Mouse (Mus musculus) liver, embryonic 12.5 days (tissue): ENCODE measurements around the gene Papss1. TPM values are rescaled to one million over a fixed set of nuclear protein-coding genes. Genes with fewer than 3 reads are reported as not detected.

Experiments used
- ATAC-seq: fragments of 200-750 bp; cut with Nextera tagmentation; 2 replicates; pipeline ENCODE4 v1.8.0; 2017; ENCODE audit warnings: moderate number of reproducible peaks, mild to moderate bottlenecking, moderate library complexity
- H3K27ac ChIP-seq: fragments of 300-500 bp; sonication (generic); 2 replicates; pipeline ENCODE4 v1.5.1; 2016; ENCODE audit warnings: mild to moderate bottlenecking
- H3K27me3 ChIP-seq: fragments of 300-500 bp; sonication (generic); replicated peaks from 2 replicates; pipeline ENCODE4 v1.6.1; 2016; ENCODE audit warnings: mild to moderate bottlenecking, moderate library complexity
- H3K36me3 ChIP-seq: fragments of 300-500 bp; sonication (generic); 2 replicates; pipeline ENCODE4 v1.6.1; 2016; ENCODE audit warnings: mild to moderate bottlenecking, moderate library complexity
- H3K4me1 ChIP-seq: fragments of 300-500 bp; sonication (generic); 2 replicates; pipeline ENCODE4 v1.6.1; 2016
- H3K4me2 ChIP-seq: fragments of 300-500 bp; sonication (generic); 2 replicates; pipeline ENCODE4 v1.6.1; 2016; ENCODE audit warnings: mild to moderate bottlenecking, moderate library complexity
- H3K4me3 ChIP-seq: fragments of 300-500 bp; sonication (generic); 2 replicates; pipeline ENCODE4 v1.5.1; 2016; ENCODE audit warnings: mild to moderate bottlenecking, moderate library complexity
- H3K9ac ChIP-seq: fragments of 300-500 bp; sonication (generic); 2 replicates; pipeline ENCODE4 v1.6.1; 2016; ENCODE audit warnings: mild to moderate bottlenecking, moderate library complexity
- H3K9me3 ChIP-seq: fragments of 300-500 bp; sonication (generic); replicated peaks from 2 replicates; pipeline ENCODE4 v1.6.1; 2016; ENCODE audit warnings: mild to moderate bottlenecking, moderate library complexity
- WGBS: fragments of 180-500 bp; shearing (Covaris S2); methylation state at CpG from one replicate; pipeline ENCODE4 v1.1.7; 2016; ENCODE audit not compliant: insufficient replicate concordance; 5-methylcytosine and 5-hydroxymethylcytosine counted together
- polyA plus RNA-seq: library from polyadenylated mRNA; unstranded; fragments of >200 nt; fragmentation: Nextera tagmentation; extraction: Ambion mirVana; gene quantifications from 2 replicates; pipeline ENCODE4 v1.2.1, GENCODE M21; 2016

Gene Papss1
- polyA plus RNA-seq, 1 experiment from 2014 or later, result 15.1 TPM

DNA sequence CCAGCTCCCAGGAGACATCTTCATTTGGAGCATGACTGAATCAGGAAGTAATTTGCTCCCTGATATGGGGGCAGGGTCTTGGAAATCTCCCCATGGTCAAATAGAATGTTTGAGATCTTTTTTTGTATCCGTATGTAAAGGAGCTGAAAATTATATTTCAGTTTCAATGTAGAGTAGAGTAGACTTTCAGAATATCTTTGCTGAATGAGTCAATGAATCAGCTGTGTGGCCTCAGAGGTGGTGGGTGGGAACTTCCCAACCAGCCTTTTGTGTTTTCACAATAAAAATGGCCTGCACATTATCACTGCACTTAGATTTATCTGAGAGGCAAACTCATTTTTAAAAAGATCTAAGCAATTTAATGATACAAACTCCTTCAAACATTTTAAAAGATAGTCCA is 58.6 kb downstream of the Papss1 start:
- Histone ChIP-seq H3K4me1 (no peaks in the 10 kb centered on the region), H3K36me3 (peaks cover 11% of the 10 kb centered on the region), H3K9me3 (no peaks in the 10 kb centered on the region), H3K9ac (no peak overlapping the region), H3K4me3 (no peak overlapping the region), H3K27me3 (no peaks in the 10 kb centered on the region), H3K27ac (no peak overlapping the region), H3K4me2 (no peak overlapping the region)
- ATAC-seq, result no peak
- 76% methylated on average over 1 of the region's 1 CpGs for WGBS

GRCm38 (mm10) chr3:131624063-131624462 is 59.5 kb downstream of the Papss1 start:
- no peaks in the 10 kb centered on the region for H3K9me3 ChIP-seq
- no peak for ATAC-seq
- H3K27ac ChIP-seq, result no peak overlapping the region
- peaks cover 6% of the 10 kb centered on the region; the same call in 1 of the 2 replicates for H3K36me3 ChIP-seq
- no peak overlapping the region for H3K9ac ChIP-seq
- H3K4me1 ChIP-seq, result no peaks in the 10 kb centered on the region
- H3K4me2 ChIP-seq, result no peak overlapping the region
- H3K27me3 ChIP-seq, result no peaks in the 10 kb centered on the region
- H3K4me3 ChIP-seq, result no peak overlapping the region
- WGBS, result 76% methylated on average over 9 of the region's 9 CpGs

DNA sequence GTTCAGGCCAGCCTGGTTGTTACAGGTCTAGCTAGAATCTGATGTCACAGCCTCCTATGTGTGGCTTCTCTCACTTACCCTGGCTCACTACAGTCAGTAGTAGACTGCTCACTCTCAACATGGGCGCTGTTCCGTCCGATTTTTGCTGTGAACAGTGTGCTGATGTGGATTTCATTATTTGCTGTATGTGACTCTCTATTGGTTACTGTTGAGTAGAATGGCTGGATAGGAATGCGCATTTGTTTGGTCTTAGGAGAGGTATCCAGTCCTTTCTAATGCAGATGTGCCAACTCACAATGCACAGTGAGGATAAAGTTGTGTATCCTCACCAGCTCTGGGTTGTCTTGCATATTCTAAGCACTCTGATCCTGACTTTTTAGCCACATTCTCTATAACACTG is 62.9 kb downstream of the Papss1 start:
- Histone ChIP-seq H3K9me3 (no peaks in the 10 kb centered on the region), H3K9ac (no peak overlapping the region), H3K36me3 (peaks cover 3% of the 10 kb centered on the region; the same call in 1 of the 2 replicates), H3K27ac (no peak overlapping the region), H3K27me3 (no peaks in the 10 kb centered on the region), H3K4me1 (no peaks in the 10 kb centered on the region), H3K4me3 (no peak overlapping the region), H3K4me2 (no peak overlapping the region)
- 78% methylated on average over 4 of the region's 4 CpGs for WGBS
- ATAC-seq, result no peak

DNA sequence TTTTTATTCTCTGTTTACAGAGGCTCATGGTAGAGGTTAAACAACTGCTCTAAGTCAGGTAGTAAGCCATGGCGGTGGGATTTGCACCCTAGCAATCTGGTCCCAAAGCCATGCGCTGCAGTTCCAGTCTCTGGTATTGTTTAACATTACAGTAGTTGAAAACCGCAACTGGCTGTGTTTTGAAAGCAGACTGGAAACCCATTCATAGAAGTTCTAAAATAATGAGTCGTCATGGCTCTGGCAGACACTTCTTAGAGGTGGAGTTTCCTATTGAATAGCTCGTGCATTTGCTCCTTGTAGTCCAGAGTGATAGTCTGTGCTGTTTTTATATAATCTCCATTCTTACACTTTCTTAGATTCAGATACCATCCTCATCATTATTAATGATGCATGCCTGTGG is 63.7 kb downstream of the Papss1 start:
- Histone ChIP-seq H3K4me3 (no peak overlapping the region), H3K4me2 (no peak overlapping the region), H3K9me3 (no peaks in the 10 kb centered on the region), H3K4me1 (no peaks in the 10 kb centered on the region), H3K27me3 (no peaks in the 10 kb centered on the region), H3K9ac (no peak overlapping the region), H3K36me3 (no peaks in the 10 kb centered on the region; the same call in 1 of the 2 replicates), H3K27ac (no peak overlapping the region)
- no peak for ATAC-seq
- WGBS, result 78% methylated on average over 5 of the region's 5 CpGs

DNA sequence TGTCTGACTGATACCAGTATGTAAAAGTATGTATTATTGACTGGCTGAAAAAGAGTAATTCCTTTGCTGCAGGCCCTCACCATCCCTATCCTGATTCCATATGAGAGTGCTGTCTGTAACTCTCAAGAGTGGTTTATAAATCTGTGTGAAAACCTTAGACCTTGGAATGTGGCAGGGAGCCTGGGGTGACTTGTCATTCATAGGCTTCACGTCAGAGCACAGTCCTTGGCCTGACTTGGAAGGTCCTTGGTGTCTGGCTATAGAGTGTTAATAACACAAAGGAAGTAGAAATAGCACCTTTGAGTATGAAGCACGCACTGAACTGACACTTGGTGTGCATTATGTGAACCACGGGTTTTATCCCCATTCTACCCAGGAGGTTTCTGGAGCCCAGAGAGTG is 64.4 kb downstream of the Papss1 start:
- Histone ChIP-seq H3K27me3 (no peaks in the 10 kb centered on the region), H3K4me2 (no peak overlapping the region), H3K4me1 (no peaks in the 10 kb centered on the region), H3K4me3 (no peak overlapping the region), H3K9ac (no peak overlapping the region), H3K27ac (no peak overlapping the region), H3K36me3 (no peaks in the 10 kb centered on the region; the same call in 1 of the 2 replicates), H3K9me3 (no peaks in the 10 kb centered on the region)
- no peak for ATAC-seq
- 67% methylated on average over 3 of the region's 3 CpGs for WGBS

- 68% methylated on average over 11 of the region's 11 CpGs for WGBS
- no peaks in the 10 kb centered on the region for H3K4me1 ChIP-seq
Measured at GRCm38 (mm10) chr3:131630407-131631317, 66.1 kb downstream of the Papss1 start.

DNA sequence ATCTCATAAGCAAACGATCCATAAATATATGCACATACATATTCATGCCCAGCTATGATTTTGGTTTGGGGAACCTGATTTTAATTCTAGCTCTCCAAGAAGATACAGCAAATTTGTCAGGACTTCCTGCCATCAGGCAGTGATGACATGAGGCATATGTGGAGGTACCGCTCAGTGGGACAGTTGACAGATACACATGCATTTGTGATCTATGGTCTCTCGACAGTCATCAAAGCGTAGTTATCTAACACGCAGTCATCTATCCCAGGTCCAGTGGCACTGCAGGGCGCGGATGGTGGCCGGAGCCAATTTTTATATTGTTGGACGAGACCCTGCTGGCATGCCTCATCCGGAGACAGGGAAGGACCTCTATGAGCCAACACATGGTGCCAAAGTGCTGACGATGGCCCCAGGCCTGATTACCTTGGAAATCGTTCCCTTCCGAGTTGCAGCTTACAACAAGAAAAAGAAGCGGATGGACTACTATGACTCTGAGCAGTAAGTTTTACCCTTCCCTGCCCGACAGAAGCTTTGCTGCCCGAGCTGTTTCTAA is 66.8 kb downstream of the Papss1 start:
- H3K9ac ChIP-seq, result no peak overlapping the region
- 88% methylated on average over 16 of the region's 16 CpGs for WGBS
- ATAC-seq, result no peak
- H3K4me1 ChIP-seq, result 0 out of 2 replicates have a peak, but pooled peaks cover 2% of the 10 kb centered on the region
- no peaks in the 10 kb centered on the region for H3K27me3 ChIP-seq
- no peaks in the 10 kb centered on the region for H3K36me3 ChIP-seq
- no peak overlapping the region for H3K27ac ChIP-seq
- H3K4me3 ChIP-seq, result no peak overlapping the region
- no peak overlapping the region for H3K4me2 ChIP-seq
- no peaks in the 10 kb centered on the region for H3K9me3 ChIP-seq

More at GRCm38 (mm10) chr3:131630407-131631317, 66.1 kb downstream of the Papss1 start:
- no peak overlapping the region for H3K4me2 ChIP-seq
- no peaks in the 10 kb centered on the region for H3K9me3 ChIP-seq
- H3K36me3 ChIP-seq, result no peaks in the 10 kb centered on the region
- no peak overlapping the region for H3K27ac ChIP-seq
- no peak overlapping the region for H3K4me3 ChIP-seq
- H3K9ac ChIP-seq, result no peak overlapping the region
- no peak for ATAC-seq
- H3K27me3 ChIP-seq, result no peaks in the 10 kb centered on the region

GRCm38 (mm10) chr3:131634091-131634490 is 69.5 kb downstream of the Papss1 start:
- H3K9me3 ChIP-seq, result no peaks in the 10 kb centered on the region
- H3K36me3 ChIP-seq, result no peaks in the 10 kb centered on the region
- ATAC-seq, result no peak
- no peak overlapping the region for H3K4me2 ChIP-seq
- WGBS, result 83% methylated on average over 2 of the region's 2 CpGs
- 0 out of 2 replicates have a peak, but pooled peaks cover 2% of the 10 kb centered on the region for H3K4me1 ChIP-seq
- H3K27ac ChIP-seq, result no peak overlapping the region
- no peaks in the 10 kb centered on the region for H3K27me3 ChIP-seq
- H3K4me3 ChIP-seq, result no peak overlapping the region
- H3K9ac ChIP-seq, result no peak overlapping the region

DNA sequence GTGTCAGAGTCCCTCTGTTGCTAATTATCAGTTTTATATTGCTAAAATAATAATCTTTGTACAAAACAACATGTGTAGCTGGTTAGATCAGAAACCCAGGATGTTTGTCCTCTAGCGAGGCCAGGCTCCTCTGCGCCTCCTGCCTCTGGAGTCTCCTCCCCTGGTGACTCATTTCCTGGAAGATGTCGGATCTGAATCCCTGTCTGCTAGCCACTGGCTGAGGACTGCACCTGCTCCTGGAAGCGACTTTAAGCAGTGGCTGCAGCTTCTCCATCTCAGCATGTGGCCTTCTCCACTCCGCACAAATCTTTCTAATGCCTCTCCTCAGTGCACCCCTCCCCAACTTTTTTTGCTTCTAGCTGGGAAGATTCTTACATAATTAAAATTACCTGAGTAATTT is 71.6 kb downstream of the Papss1 start:
- ATAC-seq, result no peak
- no peak overlapping the region for H3K4me2 ChIP-seq
- 0 out of 2 replicates have a peak, but pooled peaks cover 2% of the 10 kb centered on the region for H3K4me1 ChIP-seq
- H3K9me3 ChIP-seq, result no peaks in the 10 kb centered on the region
- WGBS, result 54% methylated on average over 5 of the region's 5 CpGs
- H3K27me3 ChIP-seq, result no peaks in the 10 kb centered on the region
- H3K36me3 ChIP-seq, result no peaks in the 10 kb centered on the region
- no peak overlapping the region for H3K4me3 ChIP-seq
- H3K9ac ChIP-seq, result no peak overlapping the region
- H3K27ac ChIP-seq, result no peak overlapping the region

DNA sequence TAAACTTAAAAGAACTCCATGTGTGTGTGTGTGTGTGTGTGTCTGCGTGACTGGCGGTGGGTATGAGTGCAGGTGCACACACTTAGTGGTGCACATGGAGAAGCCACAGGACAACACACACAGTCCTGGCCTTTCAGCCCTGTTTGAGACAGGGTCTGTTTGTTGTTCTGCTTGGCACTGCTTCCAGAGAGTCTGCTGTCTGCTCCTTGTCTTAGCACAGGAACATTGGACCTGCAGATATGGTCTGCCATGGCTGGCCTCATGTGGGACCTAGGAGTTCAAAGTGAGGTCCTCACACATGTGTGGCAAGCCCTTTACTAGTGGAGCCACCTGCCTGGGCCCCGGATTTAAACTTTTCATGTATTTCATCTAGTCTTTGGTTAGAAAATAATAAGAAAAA is 72.4 kb downstream of the Papss1 start:
- 0 out of 2 replicates have a peak, but pooled peaks cover 2% of the 10 kb centered on the region for H3K4me1 ChIP-seq
- no peak overlapping the region for H3K4me3 ChIP-seq
- no peak overlapping the region for H3K27ac ChIP-seq
- no peak for ATAC-seq
- H3K36me3 ChIP-seq, result no peaks in the 10 kb centered on the region
- no peaks in the 10 kb centered on the region for H3K9me3 ChIP-seq
- no peak overlapping the region for H3K4me2 ChIP-seq
- WGBS, result 77% methylated on average over 3 of the region's 3 CpGs
- no peak overlapping the region for H3K9ac ChIP-seq
- H3K27me3 ChIP-seq, result no peaks in the 10 kb centered on the region

GRCm38 (mm10) chr3:131637664-131638063 is 73.1 kb downstream of the Papss1 start:
- H3K27ac ChIP-seq, result no peak overlapping the region
- no peak overlapping the region for H3K9ac ChIP-seq
- WGBS, result 28% methylated on average over 10 of the region's 10 CpGs
- H3K9me3 ChIP-seq, result no peaks in the 10 kb centered on the region
- 0 out of 2 replicates have a peak, but pooled peaks cover 2% of the 10 kb centered on the region for H3K4me1 ChIP-seq
- H3K4me2 ChIP-seq, result no peak overlapping the region
- no peak overlapping the region for H3K4me3 ChIP-seq
- H3K36me3 ChIP-seq, result no peaks in the 10 kb centered on the region
- no peak for ATAC-seq
- H3K27me3 ChIP-seq, result no peaks in the 10 kb centered on the region

DNA sequence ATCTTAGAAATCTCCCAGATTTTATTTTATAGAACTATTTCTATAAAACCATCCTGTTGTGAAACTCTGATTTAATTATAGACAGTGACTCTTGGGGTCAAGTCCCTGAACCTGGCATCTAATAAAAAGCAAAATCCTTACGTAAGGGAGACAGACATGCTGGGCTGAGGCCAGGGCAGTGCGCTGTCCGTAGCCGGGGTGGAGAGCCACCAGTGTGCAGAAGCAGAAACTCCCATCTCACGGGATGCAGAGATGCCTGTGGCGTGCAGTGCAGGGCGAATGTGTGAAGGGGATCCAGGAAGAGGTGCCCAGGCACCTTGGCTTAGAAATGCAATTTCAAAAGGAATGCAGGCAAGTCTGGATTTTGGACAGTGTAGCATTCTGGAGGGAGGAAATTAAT is 73.6 kb downstream of the Papss1 start:
- no peaks in the 10 kb centered on the region for H3K9me3 ChIP-seq

More for the DNA sequence above, 73.6 kb downstream of the Papss1 start:
- no peaks in the 10 kb centered on the region for H3K36me3 ChIP-seq
- 71% methylated on average over 7 of the region's 7 CpGs for WGBS
- H3K27me3 ChIP-seq, result no peaks in the 10 kb centered on the region
- H3K9ac ChIP-seq, result no peak overlapping the region
- no peak overlapping the region for H3K27ac ChIP-seq
- H3K4me1 ChIP-seq, result 0 out of 2 replicates have a peak, but pooled peaks cover 2% of the 10 kb centered on the region
- ATAC-seq, result no peak
- H3K4me2 ChIP-seq, result no peak overlapping the region
- no peak overlapping the region for H3K4me3 ChIP-seq
